Mouse (Mus musculus) olfactory bulb, adult 2 months (tissue): ENCODE results near the gene Cenpj.

ENCODE experiments used
- CTCF ChIP-seq: fragments of 200-500 bp; IDR thresholded peaks from 2 replicates; pipeline ENCODE4 v1.5.1; 2012; ENCODE audit warnings: low read depth, mild to moderate bottlenecking, low read length, moderate library complexity; ENCODE audit not compliant: insufficient read depth
- POLR2A ChIP-seq: fragments of 200-500 bp; IDR thresholded peaks from 2 replicates; pipeline ENCODE4 v1.6.1; 2012; ENCODE audit warnings: mild to moderate bottlenecking, low read depth, low read length, moderate library complexity; ENCODE audit not compliant: insufficient read depth

- TF ChIP-seq CTCF (no peak), POLR2A (no peak)
Measured at GRCm38 (mm10) chr14:56569041-56569440, 6.2 kb downstream of the Cenpj start.
